Mouse (Mus musculus): Measurements from ENCODE around the gene Sfrp5. TPM values are rescaled to one million over a fixed set of nuclear protein-coding genes. Genes with fewer than 3 reads are reported as not detected.
A peak's percentile ranks its signal among the peaks of the same experiment; 100 is the strongest.

Gene Sfrp5
- polyA plus RNA-seq, 1 experiment from 2014 or later, result 0.16 TPM

- 49% methylated on average over 2 of the region's 2 CpGs for WGBS (ENCODE audit: missing documents)
- H3K27ac ChIP-seq, result no peak overlapping the region
- H3K79me2 ChIP-seq (ENCODE audit: inconsistent target), result peaks cover 38% of the 10 kb centered on the region
- H3K4me3 ChIP-seq (ENCODE audit: inconsistent target), result no peak overlapping the region
- H3K36me3 ChIP-seq (ENCODE audit: inconsistent target), result peaks cover 39% of the 10 kb centered on the region
Observed at GRCm38 (mm10) chr19:42177461-42177860, 24.6 kb downstream of the Sfrp5 start.

- Histone ChIP-seq H3K36me3 (ENCODE audit: inconsistent target) (peaks cover 33% of the 10 kb centered on the region), H3K27ac (no peak overlapping the region), H3K4me3 (ENCODE audit: inconsistent target) (no peak overlapping the region), H3K79me2 (ENCODE audit: inconsistent target) (peaks cover 44% of the 10 kb centered on the region)
- WGBS (ENCODE audit: missing documents), result 33% methylated on average over 7 of the region's 7 CpGs
Observed at GRCm38 (mm10) chr19:42176841-42177240, 25.2 kb downstream of the Sfrp5 start.

- 0 out of 2 replicates have a peak overlapping the region, but pooled peaks have one; percentile 13 for H3K27ac ChIP-seq
Observed at GRCm38 (mm10) chr19:42170025-42170969, 31.8 kb downstream of the Sfrp5 start.

GRCm38 (mm10) chr19:42169322-42169975 lies 32.6 kb downstream of the Sfrp5 start:
- no peak overlapping the region for H3K27ac ChIP-seq
- 84% methylated on average over 10 of the region's 10 CpGs for WGBS (ENCODE audit: missing documents)
- peaks cover 38% of the 10 kb centered on the region for H3K79me2 ChIP-seq (ENCODE audit: inconsistent target)
- no peaks in the 10 kb centered on the region for H3K36me3 ChIP-seq (ENCODE audit: inconsistent target)
- no peak overlapping the region for H3K4me3 ChIP-seq (ENCODE audit: inconsistent target)

More at GRCm38 (mm10) chr19:42170025-42170969, 31.8 kb downstream of the Sfrp5 start:
- WGBS (ENCODE audit: missing documents), result 2% methylated on average over 55 of the region's 56 CpGs
- Histone ChIP-seq H3K36me3 (ENCODE audit: inconsistent target) (no peaks in the 10 kb centered on the region), H3K79me2 (ENCODE audit: inconsistent target) (peaks cover 46% of the 10 kb centered on the region), H3K4me3 (ENCODE audit: inconsistent target) (peak overlapping the region; percentile 77)

- 93% methylated on average over 9 of the region's 9 CpGs for WGBS (ENCODE audit: missing documents)
- H3K79me2 ChIP-seq (ENCODE audit: inconsistent target), result peaks cover 18% of the 10 kb centered on the region
- no peak overlapping the region for H3K4me3 ChIP-seq (ENCODE audit: inconsistent target)
- no peaks in the 10 kb centered on the region for H3K36me3 ChIP-seq (ENCODE audit: inconsistent target)
- no peak overlapping the region for H3K27ac ChIP-seq
Observed at GRCm38 (mm10) chr19:42167489-42167888, 34.6 kb downstream of the Sfrp5 start.

GRCm38 (mm10) chr19:42166766-42167165 lies 35.3 kb downstream of the Sfrp5 start:
- H3K4me3 ChIP-seq (ENCODE audit: inconsistent target), result no peak overlapping the region
- H3K79me2 ChIP-seq (ENCODE audit: inconsistent target), result peaks cover 11% of the 10 kb centered on the region
- WGBS (ENCODE audit: missing documents), result 59% methylated on average over 3 of the region's 3 CpGs
- H3K36me3 ChIP-seq (ENCODE audit: inconsistent target), result no peaks in the 10 kb centered on the region
- H3K27ac ChIP-seq, result no peak overlapping the region

GRCm38 (mm10) chr19:42166130-42166529 lies 35.9 kb downstream of the Sfrp5 start:
- no peaks in the 10 kb centered on the region for H3K36me3 ChIP-seq (ENCODE audit: inconsistent target)
- no peak overlapping the region for H3K27ac ChIP-seq
- H3K79me2 ChIP-seq (ENCODE audit: inconsistent target), result peaks cover 5% of the 10 kb centered on the region
- no peak overlapping the region for H3K4me3 ChIP-seq (ENCODE audit: inconsistent target)
- WGBS (ENCODE audit: missing documents), result 3% methylated on average over 12 of the region's 12 CpGs

GRCm38 (mm10) chr19:42164188-42164587 lies 37.9 kb downstream of the Sfrp5 start:
- Histone ChIP-seq H3K4me3 (ENCODE audit: inconsistent target) (no peak overlapping the region), H3K27ac (no peak overlapping the region), H3K79me2 (ENCODE audit: inconsistent target) (no peaks in the 10 kb centered on the region), H3K36me3 (ENCODE audit: inconsistent target) (no peaks in the 10 kb centered on the region)
- 77% methylated on average over 7 of the region's 7 CpGs for WGBS (ENCODE audit: missing documents)

GRCm38 (mm10) chr19:42163764-42164163 lies 38.3 kb downstream of the Sfrp5 start, which contains the start of gene Zfyve27:
Zfyve27 (plus strand) TSS chr19:42163951.
- H3K79me2 ChIP-seq (ENCODE audit: inconsistent target), result no peaks in the 10 kb centered on the region
- H3K36me3 ChIP-seq (ENCODE audit: inconsistent target), result no peaks in the 10 kb centered on the region
- 88% methylated on average over 5 of the region's 5 CpGs for WGBS (ENCODE audit: missing documents)
- no peak within 1 kb of the TSS for H3K4me3 ChIP-seq (ENCODE audit: inconsistent target)
- H3K27ac ChIP-seq, result no peak within 1 kb of the TSS

- no peak overlapping the region for H3K27ac ChIP-seq
- 87% methylated on average over 13 of the region's 13 CpGs for WGBS (ENCODE audit: missing documents)
Observed at GRCm38 (mm10) chr19:42158246-42159017, 43.6 kb downstream of the Sfrp5 start.

GRCm38 (mm10) chr19:42157493-42158237 lies 44.4 kb downstream of the Sfrp5 start:
- no peaks in the 10 kb centered on the region for H3K79me2 ChIP-seq (ENCODE audit: inconsistent target)
- 21% methylated on average over 9 of the region's 12 CpGs for WGBS (ENCODE audit: missing documents)
- H3K27ac ChIP-seq, result no peak overlapping the region
- H3K4me3 ChIP-seq (ENCODE audit: inconsistent target), result no peak overlapping the region
- H3K36me3 ChIP-seq (ENCODE audit: inconsistent target), result no peaks in the 10 kb centered on the region

More at GRCm38 (mm10) chr19:42158246-42159017, 43.6 kb downstream of the Sfrp5 start:
- H3K79me2 ChIP-seq (ENCODE audit: inconsistent target), result no peaks in the 10 kb centered on the region
- no peak overlapping the region for H3K4me3 ChIP-seq (ENCODE audit: inconsistent target)
- no peaks in the 10 kb centered on the region for H3K36me3 ChIP-seq (ENCODE audit: inconsistent target)

GRCm38 (mm10) chr19:42151990-42152389 lies 50.1 kb downstream of the Sfrp5 start:
- Histone ChIP-seq H3K4me3 (ENCODE audit: inconsistent target) (no peak overlapping the region), H3K36me3 (ENCODE audit: inconsistent target) (no peaks in the 10 kb centered on the region), H3K79me2 (ENCODE audit: inconsistent target) (peaks cover 6% of the 10 kb centered on the region; the same call in 1 of the 2 replicates), H3K27ac (no peak overlapping the region)
- 22% methylated on average over 6 of the region's 6 CpGs for WGBS (ENCODE audit: missing documents)

GRCm38 (mm10) chr19:42148569-42148860 lies 53.5 kb downstream of the Sfrp5 start:
- 78% methylated on average over 7 of the region's 7 CpGs for WGBS (ENCODE audit: missing documents)
- Histone ChIP-seq H3K27ac (0 out of 2 replicates have a peak overlapping the region, but pooled peaks have one; percentile 21), H3K79me2 (ENCODE audit: inconsistent target) (peaks cover 6% of the 10 kb centered on the region; the same call in 1 of the 2 replicates), H3K4me3 (ENCODE audit: inconsistent target) (peak overlapping the region; percentile 38), H3K36me3 (ENCODE audit: inconsistent target) (no peaks in the 10 kb centered on the region)

Data from macrophage (primary cell).